9 mouse cellular contexts compared by ENCODE assay signal in the genomic region with DNA sequence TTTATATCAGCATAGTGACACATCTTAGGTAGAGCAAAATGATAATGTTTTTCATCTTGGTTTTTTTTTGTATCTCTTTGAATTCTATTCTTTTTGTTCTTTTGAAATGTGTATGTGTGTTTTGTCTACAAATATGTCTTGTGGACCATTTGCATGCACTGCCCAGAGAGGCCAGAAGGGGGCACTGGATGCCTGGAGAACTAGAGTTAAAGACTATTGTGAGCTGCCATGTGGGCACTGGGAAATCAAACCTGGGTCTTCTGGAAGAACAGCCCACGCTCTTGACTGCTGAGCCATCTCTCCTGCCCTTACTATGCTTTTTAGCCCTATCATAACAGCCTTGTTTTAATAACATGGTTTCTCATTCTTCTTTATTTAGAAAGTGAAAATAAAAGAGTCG. TPM values are rescaled to one million over a fixed set of nuclear protein-coding genes. Genes with fewer than 3 reads are reported as not detected.
DNase-seq lines count a peak whose midpoint lies in the region; ATAC-seq and TF ChIP-seq lines count a peak whose summit lies in the region.
"Had no signal": no experiment of that assay in that cellular context is flagged by ENCODE, and none has a peak within 500 bp of the region (broad histone marks: within the 10 kb centered on the region; RNA-seq: fewer than 3 reads in every experiment).

No protein-coding gene starts in this region.

- no peak overlapping the region for H3K27ac ChIP-seq in midbrain, embryonic 11.5 days (ENCODE audit: low read depth, low read length)
- no peak overlapping the region for H3K27ac ChIP-seq in midbrain, embryonic 13.5 days
- H3K27ac ChIP-seq in liver, postnatal 0 days (ENCODE audit: low read depth): no peak overlapping the region
- H3K27ac ChIP-seq: hindbrain, embryonic 15.5 days had no signal

- no peaks in the 10 kb centered on the region for H3K9me3 ChIP-seq in midbrain, embryonic 11.5 days (ENCODE audit: control insufficient read depth, low read length)
- H3K9me3 ChIP-seq in midbrain, embryonic 13.5 days: no peaks in the 10 kb centered on the region
- no peaks in the 10 kb centered on the region for H3K9me3 ChIP-seq in liver, postnatal 0 days (ENCODE audit: low read length)
- H3K9me3 ChIP-seq: hindbrain, embryonic 15.5 days had no signal

- ATAC-seq in midbrain, embryonic 11.5 days (ENCODE audit: low FRiP score): no peak
- no peak for ATAC-seq in midbrain, embryonic 13.5 days
- ATAC-seq in liver, postnatal 0 days: no peak

- TF ChIP-seq CTCF in liver, postnatal 0 days (IDR thresholded peaks at IDR 0.05; ENCODE audit: low read depth): peak; percentile 84

- H3K36me3 ChIP-seq in midbrain, embryonic 11.5 days (ENCODE audit: control insufficient read depth, insufficient read depth, low read length): no peaks in the 10 kb centered on the region
- no peaks in the 10 kb centered on the region for H3K36me3 ChIP-seq in midbrain, embryonic 13.5 days
- no peaks in the 10 kb centered on the region for H3K36me3 ChIP-seq in liver, postnatal 0 days (replicated peaks; ENCODE audit: insufficient read depth, low read length)
- H3K36me3 ChIP-seq: hindbrain, embryonic 15.5 days had no signal

- no peak overlapping the region for H3K9ac ChIP-seq in midbrain, embryonic 11.5 days (ENCODE audit: low read length)
- no peak overlapping the region for H3K9ac ChIP-seq in midbrain, embryonic 13.5 days (replicated peaks)
- no peak overlapping the region for H3K9ac ChIP-seq in liver, postnatal 0 days (replicated peaks)
- H3K9ac ChIP-seq: hindbrain, embryonic 15.5 days had no signal

- H3K4me3 ChIP-seq in midbrain, embryonic 11.5 days (ENCODE audit: low read depth, low read length): no peak overlapping the region
- no peak overlapping the region for H3K4me3 ChIP-seq in midbrain, embryonic 13.5 days (replicated peaks)
- H3K4me3 ChIP-seq in liver, postnatal 0 days (ENCODE audit: low read depth, low read length): no peak overlapping the region
- H3K4me3 ChIP-seq: hindbrain, embryonic 15.5 days had no signal

- 0 out of 2 replicates have a peak, but pooled peaks cover 2% of the 10 kb centered on the region for H3K4me1 ChIP-seq in midbrain, embryonic 11.5 days (ENCODE audit: control insufficient read depth, insufficient read depth, low read length)
- H3K4me1 ChIP-seq in midbrain, embryonic 13.5 days (replicated peaks): no peaks in the 10 kb centered on the region
- no peaks in the 10 kb centered on the region for H3K4me1 ChIP-seq in liver, postnatal 0 days (ENCODE audit: insufficient read depth)
- H3K4me1 ChIP-seq: hindbrain, embryonic 15.5 days had no signal

- 75% methylated on average over 2 of the region's 2 CpGs for WGBS in midbrain, embryonic 11.5 days
- WGBS in midbrain, embryonic 13.5 days: 74% methylated on average over 2 of the region's 2 CpGs
- WGBS in liver, postnatal 0 days (ENCODE audit: insufficient replicate concordance): 70% methylated on average over 2 of the region's 2 CpGs

- TF ChIP-seq EP300 in liver, postnatal 0 days (IDR thresholded peaks at IDR 0.05; ENCODE audit: low read depth): no peak

- DNase-seq in cerebellum, postnatal 10 days: peak; percentile 51 to 58
- no peak for DNase-seq in cerebellum, adult 11-12 months
- DNase-seq in midbrain, embryonic 11.5 days (ENCODE audit: low spot score, missing footprints): peak; percentile 93
- DNase-seq in c-Kit-positive CD71-positive TER-119-positive erythroid progenitor cells, embryonic 14.5 days (ENCODE audit: low spot score): peak; percentile 65
- peak; percentile 79 for DNase-seq in liver, postnatal 0 days
- DNase-seq in spleen, postnatal 36 days (ENCODE audit: low spot score in 2 of 2): peak; percentile 71 to 75
- DNase-seq in right cerebral cortex, adult 2 months (ENCODE audit: low spot score in 2 of 2): no peak

- H3K4me2 ChIP-seq in midbrain, embryonic 11.5 days: no peak overlapping the region
- no peak overlapping the region for H3K4me2 ChIP-seq in midbrain, embryonic 13.5 days (replicated peaks)
- no peak overlapping the region for H3K4me2 ChIP-seq in liver, postnatal 0 days (ENCODE audit: low read depth, low read length)
- H3K4me2 ChIP-seq: hindbrain, embryonic 15.5 days had no signal

- no peaks in the 10 kb centered on the region for H3K27me3 ChIP-seq in midbrain, embryonic 11.5 days (ENCODE audit: control insufficient read depth, insufficient read depth, low read length)
- H3K27me3 ChIP-seq in midbrain, embryonic 13.5 days: no peaks in the 10 kb centered on the region
- no peaks in the 10 kb centered on the region for H3K27me3 ChIP-seq in liver, postnatal 0 days (ENCODE audit: insufficient read depth, low read length)
- H3K27me3 ChIP-seq: hindbrain, embryonic 15.5 days had no signal

RNA-seq across cellular contexts. Expression of gene Cc2d2b, which starts 5.8 kb away (rescaled TPM):
- 0.22 and 0.72 TPM in 2 replicates for polyA plus RNA-seq in midbrain, embryonic 11.5 days (2014; fragmentation: Nextera tagmentation; extraction: Ambion mirVana)
- 0.12 and 0.17 TPM in 2 replicates for polyA plus RNA-seq in midbrain, embryonic 13.5 days (2015; fragmentation: Nextera tagmentation; extraction: Ambion mirVana)
- polyA plus RNA-seq in liver, postnatal 0 days (2015; fragmentation: Nextera tagmentation; extraction: Ambion mirVana): 1.2 and 1.3 TPM in 2 replicates

Comparison
In these comparisons a context has a peak if more than half of its experiments do, and no peak if none do; other contexts are left out.
1. DNase-seq: peak in cerebellum, postnatal 10 days (2 of 2), midbrain, embryonic 11.5 days (single experiment), c-Kit-positive CD71-positive TER-119-positive erythroid progenitor cells, embryonic 14.5 days (single experiment), liver, postnatal 0 days (single experiment) and spleen, postnatal 36 days (2 of 2); none in cerebellum, adult 11-12 months (single experiment) and right cerebral cortex, adult 2 months (0 of 2).